ENCODE assay signal across 20 mouse cellular contexts in genomic region chr3:36563666-36564065, GRCm38 (mm10). TPM values are rescaled to one million over a fixed set of nuclear protein-coding genes. Genes with fewer than 3 reads are reported as not detected.
"Had no signal": no experiment of that assay in that cellular context is flagged by ENCODE, and none has a peak within 500 bp of the region (broad histone marks: within the 10 kb centered on the region; RNA-seq: fewer than 3 reads in every experiment).

No protein-coding gene starts in this region.

- H3K9me3 ChIP-seq: lung, embryonic 15.5 days; megakaryocyte, embryonic 14.5 days; midbrain, embryonic 13.5 days; neural tube, embryonic 12.5 days had no signal

- H3K4me3 ChIP-seq: lung, embryonic 15.5 days; megakaryocyte, embryonic 14.5 days; midbrain, embryonic 13.5 days; neural tube, embryonic 12.5 days had no signal

- DNase-seq: liver, postnatal 0 days; lung, adult 2 months; lung, postnatal 14 days; lung, postnatal 36 days; right cerebral cortex, postnatal 14 days; spleen, adult 18-20 months; thymus, adult 18-20 months; thymus, postnatal 14 days; thymus, postnatal 36 days had no signal

- H3K27me3 ChIP-seq: lung, embryonic 15.5 days; megakaryocyte, embryonic 14.5 days; midbrain, embryonic 13.5 days; neural tube, embryonic 12.5 days had no signal

- H3K4me2 ChIP-seq: lung, embryonic 15.5 days; midbrain, embryonic 11.5 days; midbrain, embryonic 13.5 days; neural tube, embryonic 12.5 days had no signal

- ATAC-seq: liver, postnatal 0 days; lung, postnatal 0 days; midbrain, embryonic 13.5 days; midbrain, embryonic 16.5 days had no signal

- H3K4me1 ChIP-seq: lung, embryonic 15.5 days; midbrain, embryonic 13.5 days; neural tube, embryonic 12.5 days had no signal

- H3K9ac ChIP-seq: liver, postnatal 0 days; lung, embryonic 15.5 days; midbrain, embryonic 13.5 days; neural tube, embryonic 12.5 days had no signal

- H3K27ac ChIP-seq: lung, embryonic 15.5 days; macrophage; midbrain, embryonic 13.5 days; neural tube, embryonic 12.5 days had no signal

RNA-seq across cellular contexts. Expression of gene Ccna2, which starts 8.3 kb away (rescaled TPM):
- total RNA-seq: neutrophil, adult 5-6 weeks had no signal

RNA-seq across cellular contexts. Expression of gene Gm11549, which starts 42.1 kb away (rescaled TPM):
- total RNA-seq: megakaryocyte progenitor cell, adult 5-6 weeks; monocyte, adult 5-6 weeks; neutrophil, adult 5-6 weeks had no signal
- polyA plus RNA-seq: liver, postnatal 0 days; lung, postnatal 0 days; macrophage had no signal
